Mouse (Mus musculus): ENCODE measurements around the gene Grm4. TPM values are rescaled to one million over a fixed set of nuclear protein-coding genes. Genes with fewer than 3 reads are reported as not detected.

Grm4 gene
- polyA plus RNA-seq, 1 experiment from 2014 or later = 1.3 TPM

GRCm38 (mm10) chr17:27429757-27430156, 91.4 kb downstream of the Grm4 start:
- WGBS = 58% methylated on average over 9 of the region's 9 CpGs
- DNase-seq (ENCODE audit: low spot score) = no peak
- no peak for ATAC-seq (replicated peaks; ENCODE audit: low FRiP score)
- Histone ChIP-seq H3K9me3 (ENCODE audit: control insufficient read depth, low read length) (no peaks in the 10 kb centered on the region; the same call in 1 of the 2 replicates), H3K36me3 (ENCODE audit: control insufficient read depth, insufficient read depth, low read length) (no peaks in the 10 kb centered on the region), H3K27me3 (ENCODE audit: control insufficient read depth, insufficient read depth, low read length) (0 out of 2 replicates have a peak, but pooled peaks cover 3% of the 10 kb centered on the region), H3K4me3 (ENCODE audit: low read depth, low read length) (no peak overlapping the region), H3K4me1 (replicated peaks; ENCODE audit: control insufficient read depth, insufficient read depth, low read length) (peaks cover 8% of the 10 kb centered on the region), H3K9ac (ENCODE audit: low read length) (no peak overlapping the region), H3K27ac (ENCODE audit: low read depth, low read length) (no peak overlapping the region), H3K4me2 (ENCODE audit: low read depth, low read length, severe bottlenecking) (no peak overlapping the region)

GRCm38 (mm10) chr17:27425016-27425415, 96.2 kb downstream of the Grm4 start:
- ATAC-seq (replicated peaks; ENCODE audit: low FRiP score) (no peak), DNase-seq (ENCODE audit: low spot score) (no peak)
- WGBS = 95% methylated on average over 2 of the region's 2 CpGs
- no peak overlapping the region for H3K9ac ChIP-seq (ENCODE audit: low read length)
- H3K9me3 ChIP-seq (ENCODE audit: control insufficient read depth, low read length) = no peaks in the 10 kb centered on the region; the same call in 1 of the 2 replicates
- peaks cover 19% of the 10 kb centered on the region for H3K4me1 ChIP-seq (replicated peaks; ENCODE audit: control insufficient read depth, insufficient read depth, low read length)
- H3K36me3 ChIP-seq (ENCODE audit: control insufficient read depth, insufficient read depth, low read length) = no peaks in the 10 kb centered on the region
- H3K4me3 ChIP-seq (ENCODE audit: low read depth, low read length) = no peak overlapping the region
- H3K4me2 ChIP-seq (ENCODE audit: low read depth, low read length, severe bottlenecking) = no peak overlapping the region
- H3K27ac ChIP-seq (ENCODE audit: low read depth, low read length) = no peak overlapping the region
- peaks cover 11% of the 10 kb centered on the region for H3K27me3 ChIP-seq (ENCODE audit: control insufficient read depth, insufficient read depth, low read length)

- Histone ChIP-seq H3K27ac (ENCODE audit: low read depth, low read length) (no peak overlapping the region), H3K9ac (ENCODE audit: low read length) (no peak overlapping the region), H3K4me3 (ENCODE audit: low read depth, low read length) (no peak overlapping the region), H3K36me3 (ENCODE audit: control insufficient read depth, insufficient read depth, low read length) (no peaks in the 10 kb centered on the region), H3K9me3 (ENCODE audit: control insufficient read depth, low read length) (no peaks in the 10 kb centered on the region; the same call in 1 of the 2 replicates), H3K27me3 (ENCODE audit: control insufficient read depth, insufficient read depth, low read length) (peaks cover 13% of the 10 kb centered on the region), H3K4me2 (ENCODE audit: low read depth, low read length, severe bottlenecking) (no peak overlapping the region), H3K4me1 (replicated peaks; ENCODE audit: control insufficient read depth, insufficient read depth, low read length) (peaks cover 19% of the 10 kb centered on the region)
- no peak for DNase-seq (ENCODE audit: low spot score)
- ATAC-seq (replicated peaks; ENCODE audit: low FRiP score) = no peak
- 88% methylated on average over 6 of the region's 6 CpGs for WGBS
Measured at GRCm38 (mm10) chr17:27424356-27424755, 96.8 kb downstream of the Grm4 start.

GRCm38 (mm10) chr17:27422726-27423381, 98.3 kb downstream of the Grm4 start:
- DNase-seq (ENCODE audit: low spot score) = peak; percentile 79

GRCm38 (mm10) chr17:27422371-27422725, 98.9 kb downstream of the Grm4 start:
- Histone ChIP-seq H3K9me3 (ENCODE audit: control insufficient read depth, low read length) (no peaks in the 10 kb centered on the region), H3K36me3 (ENCODE audit: control insufficient read depth, insufficient read depth, low read length) (no peaks in the 10 kb centered on the region), H3K4me1 (replicated peaks; ENCODE audit: control insufficient read depth, insufficient read depth, low read length) (peaks cover 19% of the 10 kb centered on the region), H3K4me3 (ENCODE audit: low read depth, low read length) (no peak overlapping the region), H3K9ac (ENCODE audit: low read length) (no peak overlapping the region; the same call in 1 of the 2 replicates), H3K27ac (ENCODE audit: low read depth, low read length) (peak overlapping the region; percentile 70), H3K27me3 (ENCODE audit: control insufficient read depth, insufficient read depth, low read length) (peaks cover 15% of the 10 kb centered on the region), H3K4me2 (ENCODE audit: low read depth, low read length, severe bottlenecking) (peak overlapping the region; percentile 18; the same call in 1 of the 2 replicates)
- DNase-seq (ENCODE audit: low spot score) = peak; percentile 69
- ATAC-seq (replicated peaks; ENCODE audit: low FRiP score) = 0 out of 2 replicates have a peak, but pooled peaks have one; percentile 51
- 16% methylated on average over 6 of the region's 6 CpGs for WGBS

More at GRCm38 (mm10) chr17:27422726-27423381, 98.3 kb downstream of the Grm4 start:
- Histone ChIP-seq H3K9ac (ENCODE audit: low read length) (peak overlapping the region; percentile 27), H3K36me3 (ENCODE audit: control insufficient read depth, insufficient read depth, low read length) (no peaks in the 10 kb centered on the region), H3K9me3 (ENCODE audit: control insufficient read depth, low read length) (no peaks in the 10 kb centered on the region; the same call in 1 of the 2 replicates), H3K27me3 (ENCODE audit: control insufficient read depth, insufficient read depth, low read length) (peaks cover 15% of the 10 kb centered on the region), H3K4me2 (ENCODE audit: low read depth, low read length, severe bottlenecking) (peak overlapping the region; percentile 18; the same call in 1 of the 2 replicates), H3K27ac (ENCODE audit: low read depth, low read length) (peak overlapping the region; percentile 70), H3K4me1 (replicated peaks; ENCODE audit: control insufficient read depth, insufficient read depth, low read length) (peaks cover 19% of the 10 kb centered on the region), H3K4me3 (ENCODE audit: low read depth, low read length) (no peak overlapping the region)
- peak; percentile 79 for ATAC-seq (replicated peaks; ENCODE audit: low FRiP score)
- 11% methylated on average over 10 of the region's 10 CpGs for WGBS

- peak overlapping the region; percentile 25; the same call in 1 of the 2 replicates for H3K27ac ChIP-seq (ENCODE audit: low read depth, low read length)
- peak overlapping the region; percentile 11; the same call in 1 of the 2 replicates for H3K4me2 ChIP-seq (ENCODE audit: low read depth, low read length, severe bottlenecking)
- no peak overlapping the region; the same call in 1 of the 2 replicates for H3K9ac ChIP-seq (ENCODE audit: low read length)
- H3K4me3 ChIP-seq (ENCODE audit: low read depth, low read length) = no peak overlapping the region
- H3K9me3 ChIP-seq (ENCODE audit: control insufficient read depth, low read length) = no peaks in the 10 kb centered on the region
- peaks cover 16% of the 10 kb centered on the region for H3K27me3 ChIP-seq (ENCODE audit: control insufficient read depth, insufficient read depth, low read length)
- H3K4me1 ChIP-seq (replicated peaks; ENCODE audit: control insufficient read depth, insufficient read depth, low read length) = peaks cover 19% of the 10 kb centered on the region
- no peaks in the 10 kb centered on the region for H3K36me3 ChIP-seq (ENCODE audit: control insufficient read depth, insufficient read depth, low read length)
- ATAC-seq (replicated peaks; ENCODE audit: low FRiP score) = no peak
- DNase-seq (ENCODE audit: low spot score) = peak; percentile 70
- WGBS = 24% methylated on average over 8 of the region's 8 CpGs
Measured at GRCm38 (mm10) chr17:27421837-27422236, 99.4 kb downstream of the Grm4 start.

GRCm38 (mm10) chr17:27409006-27409405, 112.2 kb downstream of the Grm4 start:
- 0 out of 2 replicates have a peak, but pooled peaks cover 2% of the 10 kb centered on the region for H3K4me1 ChIP-seq (replicated peaks; ENCODE audit: control insufficient read depth, insufficient read depth, low read length)
- H3K4me2 ChIP-seq (ENCODE audit: low read depth, low read length, severe bottlenecking) = no peak overlapping the region
- H3K9me3 ChIP-seq (ENCODE audit: control insufficient read depth, low read length) = no peaks in the 10 kb centered on the region
- no peaks in the 10 kb centered on the region for H3K27me3 ChIP-seq (ENCODE audit: control insufficient read depth, insufficient read depth, low read length)
- H3K27ac ChIP-seq (ENCODE audit: low read depth, low read length) = no peak overlapping the region
- H3K36me3 ChIP-seq (ENCODE audit: control insufficient read depth, insufficient read depth, low read length) = no peaks in the 10 kb centered on the region
- H3K9ac ChIP-seq (ENCODE audit: low read length) = no peak overlapping the region
- no peak for DNase-seq (ENCODE audit: low spot score)
- 84% methylated on average over 5 of the region's 5 CpGs for WGBS
- no peak for ATAC-seq (replicated peaks; ENCODE audit: low FRiP score)
- H3K4me3 ChIP-seq (ENCODE audit: low read depth, low read length) = no peak overlapping the region

GRCm38 (mm10) chr17:27408531-27408930, 112.7 kb downstream of the Grm4 start:
- H3K9ac ChIP-seq (ENCODE audit: low read length) = no peak overlapping the region
- H3K27me3 ChIP-seq (ENCODE audit: control insufficient read depth, insufficient read depth, low read length) = no peaks in the 10 kb centered on the region
- H3K36me3 ChIP-seq (ENCODE audit: control insufficient read depth, insufficient read depth, low read length) = no peaks in the 10 kb centered on the region
- H3K9me3 ChIP-seq (ENCODE audit: control insufficient read depth, low read length) = no peaks in the 10 kb centered on the region
- no peak overlapping the region for H3K27ac ChIP-seq (ENCODE audit: low read depth, low read length)
- DNase-seq (ENCODE audit: low spot score) (no peak), ATAC-seq (replicated peaks; ENCODE audit: low FRiP score) (no peak)
- 71% methylated on average over 5 of the region's 5 CpGs for WGBS
- H3K4me3 ChIP-seq (ENCODE audit: low read depth, low read length) = no peak overlapping the region
- H3K4me2 ChIP-seq (ENCODE audit: low read depth, low read length, severe bottlenecking) = no peak overlapping the region
- 0 out of 2 replicates have a peak, but pooled peaks cover 2% of the 10 kb centered on the region for H3K4me1 ChIP-seq (replicated peaks; ENCODE audit: control insufficient read depth, insufficient read depth, low read length)

GRCm38 (mm10) chr17:27406956-27407355, 114.2 kb downstream of the Grm4 start:
- DNase-seq (ENCODE audit: low spot score) (no peak), ATAC-seq (replicated peaks; ENCODE audit: low FRiP score) (no peak)
- 89% methylated on average over 3 of the region's 4 CpGs for WGBS
- Histone ChIP-seq H3K36me3 (ENCODE audit: control insufficient read depth, insufficient read depth, low read length) (no peaks in the 10 kb centered on the region), H3K4me3 (ENCODE audit: low read depth, low read length) (no peak overlapping the region), H3K4me2 (ENCODE audit: low read depth, low read length, severe bottlenecking) (no peak overlapping the region), H3K27me3 (ENCODE audit: control insufficient read depth, insufficient read depth, low read length) (no peaks in the 10 kb centered on the region), H3K4me1 (replicated peaks; ENCODE audit: control insufficient read depth, insufficient read depth, low read length) (no peaks in the 10 kb centered on the region), H3K9me3 (ENCODE audit: control insufficient read depth, low read length) (no peaks in the 10 kb centered on the region), H3K9ac (ENCODE audit: low read length) (no peak overlapping the region), H3K27ac (ENCODE audit: low read depth, low read length) (no peak overlapping the region)
